Mouse (Mus musculus): Measurements from ENCODE around the gene Agmat. TPM values are rescaled to one million over a fixed set of nuclear protein-coding genes. Genes with fewer than 3 reads are reported as not detected.
A peak's percentile ranks its signal among the peaks of the same experiment; 100 is the strongest.
"Not testable (repeated sequence)": the region's sequence is repeated elsewhere in the genome, so short reads cannot be mapped to it uniquely, and the experiment has no call there.

The Agmat gene
- total RNA-seq, 2 experiments from 2014 or later = 15.6 to 34.4 TPM

GRCm38 (mm10) chr4:141735206-141735560, 11.3 kb upstream of the Agmat start:
- no peak for DNase-seq

GRCm38 (mm10) chr4:141736856-141737255, 9.6 kb upstream of the Agmat start:
- DNase-seq = no peak

- no peak for DNase-seq
These were observed 8.5 kb upstream of the Agmat start for GRCm38 (mm10) chr4:141738015-141738414.

- DNase-seq = no peak
These were observed 4.6 kb upstream of the Agmat start for GRCm38 (mm10) chr4:141741856-141742255.

GRCm38 (mm10) chr4:141742381-141742780, 4.1 kb upstream of the Agmat start:
- no peak for DNase-seq

- peak; percentile 67 for DNase-seq
These were observed 3.1 kb downstream of the Agmat start for GRCm38 (mm10) chr4:141749557-141749956.

GRCm38 (mm10) chr4:141750826-141751225, 4.4 kb downstream of the Agmat start:
- DNase-seq = no peak

- no peak for DNase-seq
These were observed 5.1 kb downstream of the Agmat start for GRCm38 (mm10) chr4:141751419-141752075.

GRCm38 (mm10) chr4:141752076-141752421, 5.6 kb downstream of the Agmat start:
- DNase-seq = no peak

GRCm38 (mm10) chr4:141755375-141755930, 9.0 kb downstream of the Agmat start:
- no peak for DNase-seq

- no peak for DNase-seq
These were observed 10.7 kb downstream of the Agmat start for GRCm38 (mm10) chr4:141757124-141757523.

- no peak for DNase-seq
These were observed 12.5 kb downstream of the Agmat start for GRCm38 (mm10) chr4:141758874-141759542.

GRCm38 (mm10) chr4:141760942-141761341, 14.5 kb downstream of the Agmat start:
- DNase-seq = no peak

GRCm38 (mm10) chr4:141762102-141762598, 15.7 kb downstream of the Agmat start:
- DNase-seq = no peak

- DNase-seq = no peak
These were observed 17.0 kb downstream of the Agmat start for GRCm38 (mm10) chr4:141763476-141763875.

GRCm38 (mm10) chr4:141765008-141765407, 18.5 kb downstream of the Agmat start:
- DNase-seq = no peak

- DNase-seq = no peak
These were observed 19.8 kb downstream of the Agmat start for GRCm38 (mm10) chr4:141766316-141766667.

- no peak for DNase-seq
These were observed 20.3 kb downstream of the Agmat start for GRCm38 (mm10) chr4:141766668-141767352.

- DNase-seq = no peak
These were observed 21.0 kb downstream of the Agmat start for GRCm38 (mm10) chr4:141767353-141768036.

GRCm38 (mm10) chr4:141769501-141770160, 23.2 kb downstream of the Agmat start:
- no peak for DNase-seq

GRCm38 (mm10) chr4:141771823-141772222, 25.4 kb downstream of the Agmat start:
- DNase-seq = no peak

GRCm38 (mm10) chr4:141773019-141773418, 26.5 kb downstream of the Agmat start:
- DNase-seq = not testable (repeated sequence)
